Mouse (Mus musculus): ENCODE results near the gene Akna. TPM values are rescaled to one million over a fixed set of nuclear protein-coding genes. Genes with fewer than 3 reads are reported as not detected.

The Akna gene
- polyA plus RNA-seq, 1 experiment from 2014 or later: 8.3 TPM

- ATAC-seq (replicated peaks; ENCODE audit: low FRiP score): 0 out of 2 replicates have a peak, but pooled peaks have one; percentile 10
- Histone ChIP-seq H3K4me3 (replicated peaks) (no peak overlapping the region), H3K36me3 (peaks cover 31% of the 10 kb centered on the region), H3K27me3 (no peaks in the 10 kb centered on the region), H3K9me3 (replicated peaks) (no peaks in the 10 kb centered on the region), H3K27ac (peak overlapping the region; percentile 61), H3K4me1 (peaks cover 52% of the 10 kb centered on the region), H3K9ac (no peak overlapping the region), H3K4me2 (no peak overlapping the region)
- WGBS: 43% methylated on average over 11 of the region's 11 CpGs
These were observed 4.1 kb downstream of the Akna start for GRCm38 (mm10) chr4:63398854-63399609.

- Histone ChIP-seq H3K4me2 (no peak overlapping the region), H3K27ac (no peak overlapping the region), H3K4me3 (replicated peaks) (no peak overlapping the region), H3K36me3 (peaks cover 39% of the 10 kb centered on the region), H3K4me1 (peaks cover 43% of the 10 kb centered on the region), H3K27me3 (no peaks in the 10 kb centered on the region), H3K9me3 (replicated peaks) (no peaks in the 10 kb centered on the region), H3K9ac (no peak overlapping the region)
- no peak for ATAC-seq (replicated peaks; ENCODE audit: low FRiP score)
- 90% methylated on average over 10 of the region's 10 CpGs for WGBS
These were observed 5.1 kb downstream of the Akna start for GRCm38 (mm10) chr4:63397981-63398537.

- Histone ChIP-seq H3K9me3 (replicated peaks) (no peaks in the 10 kb centered on the region), H3K27me3 (no peaks in the 10 kb centered on the region), H3K9ac (no peak overlapping the region), H3K4me1 (0 out of 2 replicates have a peak, but pooled peaks cover 2% of the 10 kb centered on the region), H3K36me3 (peaks cover 51% of the 10 kb centered on the region), H3K27ac (no peak overlapping the region), H3K4me2 (no peak overlapping the region), H3K4me3 (replicated peaks) (no peak overlapping the region)
- ATAC-seq (replicated peaks; ENCODE audit: low FRiP score): 0 out of 2 replicates have a peak, but pooled peaks have one; percentile 23
- WGBS: 80% methylated on average over 6 of the region's 6 CpGs
These were observed 11.8 kb downstream of the Akna start for GRCm38 (mm10) chr4:63391322-63391721.

- no peak overlapping the region for H3K9ac ChIP-seq
- H3K9me3 ChIP-seq (replicated peaks): no peaks in the 10 kb centered on the region
- ATAC-seq (replicated peaks; ENCODE audit: low FRiP score): no peak
- peaks cover 57% of the 10 kb centered on the region for H3K36me3 ChIP-seq
- no peak overlapping the region for H3K27ac ChIP-seq
- H3K4me1 ChIP-seq: 0 out of 2 replicates have a peak, but pooled peaks cover 2% of the 10 kb centered on the region
- no peak overlapping the region for H3K4me3 ChIP-seq (replicated peaks)
- H3K27me3 ChIP-seq: no peaks in the 10 kb centered on the region
- 72% methylated on average over 11 of the region's 11 CpGs for WGBS
- no peak overlapping the region for H3K4me2 ChIP-seq
These were observed 13.1 kb downstream of the Akna start for GRCm38 (mm10) chr4:63389887-63390528.

- 0 out of 2 replicates have a peak, but pooled peaks cover 2% of the 10 kb centered on the region for H3K4me1 ChIP-seq
- no peak overlapping the region for H3K9ac ChIP-seq
- no peak overlapping the region for H3K27ac ChIP-seq
- 57% methylated on average over 8 of the region's 8 CpGs for WGBS
- no peaks in the 10 kb centered on the region for H3K27me3 ChIP-seq
- no peaks in the 10 kb centered on the region for H3K9me3 ChIP-seq (replicated peaks)
- ATAC-seq (replicated peaks; ENCODE audit: low FRiP score): no peak; the same call in 1 of the 2 replicates
- H3K4me3 ChIP-seq (replicated peaks): no peak overlapping the region
- peaks cover 52% of the 10 kb centered on the region for H3K36me3 ChIP-seq
- H3K4me2 ChIP-seq: no peak overlapping the region
These were observed 13.8 kb downstream of the Akna start for GRCm38 (mm10) chr4:63389121-63389886.

- WGBS: 86% methylated on average over 6 of the region's 6 CpGs
These were observed 15.1 kb downstream of the Akna start for GRCm38 (mm10) chr4:63388029-63388428.

GRCm38 (mm10) chr4:63385784-63386183 lies 17.4 kb downstream of the Akna start:
- no peak for ATAC-seq (replicated peaks; ENCODE audit: low FRiP score)
- Histone ChIP-seq H3K9ac (no peak overlapping the region), H3K9me3 (replicated peaks) (no peaks in the 10 kb centered on the region), H3K4me1 (0 out of 2 replicates have a peak, but pooled peaks cover 2% of the 10 kb centered on the region), H3K27me3 (no peaks in the 10 kb centered on the region), H3K27ac (no peak overlapping the region), H3K4me2 (no peak overlapping the region), H3K4me3 (replicated peaks) (no peak overlapping the region), H3K36me3 (peaks cover 65% of the 10 kb centered on the region)
- WGBS: 72% methylated on average over 11 of the region's 11 CpGs

More at GRCm38 (mm10) chr4:63388029-63388428, 15.1 kb downstream of the Akna start:
- H3K9me3 ChIP-seq (replicated peaks): no peaks in the 10 kb centered on the region
- ATAC-seq (replicated peaks; ENCODE audit: low FRiP score): no peak
- H3K4me2 ChIP-seq: no peak overlapping the region
- peaks cover 54% of the 10 kb centered on the region for H3K36me3 ChIP-seq
- 0 out of 2 replicates have a peak, but pooled peaks cover 2% of the 10 kb centered on the region for H3K4me1 ChIP-seq
- no peak overlapping the region for H3K27ac ChIP-seq
- no peak overlapping the region for H3K9ac ChIP-seq
- H3K4me3 ChIP-seq (replicated peaks): no peak overlapping the region
- no peaks in the 10 kb centered on the region for H3K27me3 ChIP-seq

- H3K9ac ChIP-seq: no peak overlapping the region
- no peak overlapping the region for H3K4me3 ChIP-seq (replicated peaks)
- no peak overlapping the region for H3K4me2 ChIP-seq
- 86% methylated on average over 3 of the region's 3 CpGs for WGBS
- no peaks in the 10 kb centered on the region for H3K9me3 ChIP-seq (replicated peaks)
- no peak for ATAC-seq (replicated peaks; ENCODE audit: low FRiP score)
- H3K27ac ChIP-seq: no peak overlapping the region
- H3K4me1 ChIP-seq: 0 out of 2 replicates have a peak, but pooled peaks cover 2% of the 10 kb centered on the region
- peaks cover 65% of the 10 kb centered on the region for H3K36me3 ChIP-seq
- H3K27me3 ChIP-seq: no peaks in the 10 kb centered on the region
These were observed 17.9 kb downstream of the Akna start for GRCm38 (mm10) chr4:63385253-63385652.

GRCm38 (mm10) chr4:63384262-63384661 lies 18.9 kb downstream of the Akna start:
- H3K36me3 ChIP-seq: peaks cover 74% of the 10 kb centered on the region
- H3K27me3 ChIP-seq: no peaks in the 10 kb centered on the region
- ATAC-seq (replicated peaks; ENCODE audit: low FRiP score): no peak
- 0 out of 2 replicates have a peak, but pooled peaks cover under 1% of the 10 kb centered on the region for H3K4me1 ChIP-seq
- no peak overlapping the region for H3K4me2 ChIP-seq
- H3K4me3 ChIP-seq (replicated peaks): no peak overlapping the region
- H3K9me3 ChIP-seq (replicated peaks): no peaks in the 10 kb centered on the region
- H3K27ac ChIP-seq: no peak overlapping the region
- no peak overlapping the region for H3K9ac ChIP-seq
- 95% methylated on average over 4 of the region's 4 CpGs for WGBS

GRCm38 (mm10) chr4:63383474-63383873 lies 19.7 kb downstream of the Akna start:
- ATAC-seq (replicated peaks; ENCODE audit: low FRiP score): no peak
- no peak overlapping the region for H3K9ac ChIP-seq
- H3K9me3 ChIP-seq (replicated peaks): no peaks in the 10 kb centered on the region
- H3K27ac ChIP-seq: no peak overlapping the region
- no peak overlapping the region for H3K4me2 ChIP-seq
- H3K4me1 ChIP-seq: no peaks in the 10 kb centered on the region
- H3K4me3 ChIP-seq (replicated peaks): no peak overlapping the region
- no peaks in the 10 kb centered on the region for H3K27me3 ChIP-seq
- WGBS: 75% methylated on average over 12 of the region's 12 CpGs
- H3K36me3 ChIP-seq: peaks cover 82% of the 10 kb centered on the region

GRCm38 (mm10) chr4:63382676-63383369 lies 20.3 kb downstream of the Akna start:
- Histone ChIP-seq H3K27ac (no peak overlapping the region), H3K4me1 (no peaks in the 10 kb centered on the region), H3K4me2 (no peak overlapping the region), H3K27me3 (no peaks in the 10 kb centered on the region), H3K36me3 (peaks cover 84% of the 10 kb centered on the region), H3K4me3 (replicated peaks) (no peak overlapping the region), H3K9me3 (replicated peaks) (no peaks in the 10 kb centered on the region), H3K9ac (no peak overlapping the region)
- ATAC-seq (replicated peaks; ENCODE audit: low FRiP score): no peak
- 84% methylated on average over 4 of the region's 4 CpGs for WGBS
